Mouse (Mus musculus) embryonic fibroblast, embryonic 13.5 days (primary cell): ENCODE results near the gene Spata45.

Source experiments
- CTCF ChIP-seq: IDR thresholded peaks from 2 replicates; pipeline ENCODE4 v1.5.1; 2011; ENCODE audit warnings: mild to moderate bottlenecking, control low read depth, low read length, moderate library complexity, borderline replicate concordance; ENCODE audit not compliant: insufficient read depth
- POLR2A ChIP-seq: IDR thresholded peaks from 2 replicates; pipeline ENCODE4 v1.6.1; 2011; ENCODE audit warnings: low read depth, mild to moderate bottlenecking, control low read depth, low read length, moderate library complexity

DNA sequence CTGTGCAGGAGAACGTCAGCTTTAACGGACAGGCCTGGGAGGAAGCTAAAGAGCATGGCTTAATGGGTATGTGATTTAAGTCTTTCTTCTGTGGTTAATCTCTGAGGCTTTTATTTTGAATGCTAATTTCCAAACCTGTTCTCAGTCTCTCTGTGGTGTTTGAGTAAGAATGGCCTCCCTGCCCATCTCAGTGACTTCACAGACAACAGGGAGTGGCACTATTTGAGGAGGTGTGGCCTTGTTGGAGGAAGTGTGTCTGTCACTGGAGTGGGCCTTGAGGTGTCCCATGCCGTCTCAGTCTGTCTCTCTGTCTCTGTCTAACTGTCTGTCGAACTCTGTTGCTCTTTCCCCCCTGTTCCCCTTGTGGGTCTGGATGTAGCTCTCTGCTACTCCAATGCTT is 28.7 kb downstream of the Spata45 start:
- no peak for TF ChIP-seq POLR2A
- no peak for TF ChIP-seq CTCF
